Mouse (Mus musculus) left cerebral cortex, adult 2 months (tissue): ENCODE results near the gene Megf8. TPM values are rescaled to one million over a fixed set of nuclear protein-coding genes. Genes with fewer than 3 reads are reported as not detected.
A peak's percentile ranks its signal among the peaks of the same experiment; 100 is the strongest.

ENCODE experiments used
- DNase-seq, 2 experiments: peaks; one replicate each; pipeline ENCODE4 v3.0.0; 2021 to 2022; ENCODE audit warnings: low spot score in 2 of 2, mixed read lengths in 1 of 2; ENCODE audit errors: extremely low spot score in 1 of 2
- H3K27ac ChIP-seq: fragments of 200-600 bp; 2 replicates; pipeline ENCODE4 v1.8.1; 2022
- H3K4me3 ChIP-seq: fragments of 200-600 bp; 2 replicates; pipeline ENCODE4 v1.8.1; 2022
- CTCF ChIP-seq: fragments of 200-600 bp; IDR thresholded peaks from 2 replicates; pipeline ENCODE4 v1.8.1; 2022; ENCODE audit warnings: antibody characterized with exemption, mild to moderate bottlenecking, moderate library complexity
- intact Hi-C: fragments of 180-260 bp; cut with DNase I; formaldehyde crosslinking; loops from one replicate; pipeline ENCODE4 v1.15.1; 2025
- total RNA-seq, 2 experiments: library from RNA; stranded (reverse); gene quantifications; 2 replicates each; pipeline ENCODE4 v1.2.3; 2021

The Megf8 gene
- total RNA-seq, 2 experiments from 2014 or later, result 110 to 115 TPM

DNA sequence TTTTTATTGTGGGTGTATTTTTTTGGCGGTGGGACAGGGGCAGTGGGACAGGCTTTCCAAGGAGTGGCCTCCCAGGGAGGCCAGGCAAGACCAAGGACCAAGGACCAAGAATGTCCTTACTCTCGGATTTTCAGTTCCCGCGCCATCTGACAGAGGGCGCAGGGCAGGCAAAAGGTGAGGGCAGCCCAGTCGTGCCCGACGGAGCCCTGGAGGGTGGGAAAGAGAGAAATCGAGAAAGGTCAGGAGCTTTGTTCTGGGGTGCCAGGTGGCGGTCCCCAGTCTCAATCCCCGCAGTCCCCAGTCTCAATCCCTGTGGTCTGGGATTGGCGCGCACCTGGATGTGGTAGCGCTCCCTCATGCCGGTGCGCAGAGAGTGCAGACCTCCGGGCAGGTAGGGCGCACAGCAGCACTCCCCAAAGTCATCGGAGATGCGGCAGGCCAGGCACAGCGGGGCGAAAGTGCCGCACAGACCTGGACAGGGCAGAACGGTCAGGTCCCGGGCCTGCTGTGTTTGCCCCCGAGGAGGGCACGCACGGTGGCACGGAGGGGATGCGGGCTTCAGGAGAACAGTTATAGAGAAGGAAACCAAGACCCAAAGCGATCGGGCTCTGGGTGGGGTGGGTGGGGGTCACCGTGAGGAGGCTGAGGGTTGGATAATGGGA, 50.8 kb downstream of the Megf8 start:
- TF ChIP-seq CTCF, result peak; percentile 40
- intact Hi-C loops, result no loop called here
- H3K27ac ChIP-seq, result no peak overlapping the region
- no peak overlapping the region for H3K4me3 ChIP-seq
- DNase-seq, result no peak

DNA sequence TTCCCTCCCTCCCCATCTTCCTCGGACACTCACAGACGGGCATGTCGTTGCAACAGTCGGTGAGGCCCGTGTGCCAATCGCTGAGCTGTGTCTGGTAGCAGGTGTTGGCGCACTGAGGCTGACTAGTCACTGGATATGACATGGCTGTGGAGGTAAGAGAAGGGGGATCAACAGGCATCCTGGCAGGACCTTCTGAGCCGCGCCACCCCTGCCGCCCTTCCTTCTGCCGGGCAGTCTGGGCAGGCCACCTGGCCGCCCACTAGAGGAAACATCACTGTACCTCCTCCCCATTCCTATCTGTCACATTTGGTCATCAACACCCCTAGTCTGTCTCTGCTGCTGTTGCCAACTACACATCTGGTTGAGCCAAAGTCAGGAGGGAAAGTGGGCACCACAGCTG, 51.4 kb downstream of the Megf8 start:
- Histone ChIP-seq H3K4me3 (no peak overlapping the region), H3K27ac (no peak overlapping the region)
- no peak for TF ChIP-seq CTCF
- DNase-seq, result no peak
- intact Hi-C loops, result no loop called here

DNA sequence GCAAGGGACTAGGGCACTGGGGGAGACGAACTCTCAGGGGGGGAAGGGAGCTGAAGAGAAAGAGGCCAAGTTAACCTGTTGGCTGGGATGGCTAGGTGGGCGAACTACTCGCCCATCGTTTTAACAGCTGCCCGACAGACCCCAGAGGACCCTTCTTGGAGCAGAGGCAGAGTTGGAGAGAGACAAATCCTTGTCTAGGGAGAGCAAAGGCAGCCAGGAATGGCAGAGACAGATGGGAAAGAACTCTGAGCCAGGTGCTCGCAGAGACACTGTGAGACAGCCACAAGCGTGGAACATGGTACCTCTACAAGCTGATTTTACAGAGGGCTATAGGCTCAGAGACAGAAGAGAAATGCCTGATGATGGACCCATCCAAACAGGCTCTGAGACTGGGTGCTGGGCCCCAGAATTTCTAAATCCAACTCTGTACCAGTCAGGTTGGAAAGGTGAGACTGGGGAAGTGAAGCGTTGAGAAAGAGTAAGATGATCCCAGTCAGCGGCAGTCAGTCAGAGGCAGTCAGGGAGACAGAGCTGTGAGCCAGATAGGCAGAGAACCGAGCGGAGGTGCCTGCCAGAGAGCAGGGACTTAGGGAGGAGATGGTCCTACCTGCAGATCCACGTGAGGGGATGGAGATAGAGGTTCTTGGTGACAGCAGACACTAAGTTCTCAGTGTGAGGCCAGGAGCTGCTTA, 52.2 kb downstream of the Megf8 start, which contains the start of gene Cnfn:
TSS of gene Cnfn (minus strand) at position 667 of the 692 bp plus-strand sequence.
- Histone ChIP-seq H3K27ac (no peak within 1 kb of the TSS), H3K4me3 (no peak within 1 kb of the TSS)
- intact Hi-C loops, result no loop called here
- DNase-seq, result no peak
- TF ChIP-seq CTCF, result no peak

DNA sequence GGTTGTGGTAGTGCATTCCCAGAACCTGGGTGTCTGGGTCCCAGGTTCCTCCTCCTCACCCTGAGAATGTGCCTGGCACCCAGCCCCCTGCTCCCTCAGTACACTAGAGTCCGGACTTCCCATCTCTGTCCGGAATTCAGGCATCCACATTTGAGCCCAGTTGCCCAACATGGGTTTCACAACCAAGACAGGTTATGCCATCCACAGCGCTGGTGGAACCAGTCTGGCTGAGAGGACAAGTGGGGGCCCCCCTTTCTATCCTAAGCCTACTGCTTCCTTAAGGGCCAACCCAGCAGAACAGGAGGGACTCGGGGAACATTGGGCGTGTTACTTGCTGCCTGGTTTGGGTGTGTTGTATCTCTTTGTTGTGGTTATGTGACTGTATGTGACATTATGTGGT, 55.5 kb downstream of the Megf8 start:
- intact Hi-C loops, result no loop called here
- TF ChIP-seq CTCF, result no peak
- no peak overlapping the region for H3K27ac ChIP-seq

DNA sequence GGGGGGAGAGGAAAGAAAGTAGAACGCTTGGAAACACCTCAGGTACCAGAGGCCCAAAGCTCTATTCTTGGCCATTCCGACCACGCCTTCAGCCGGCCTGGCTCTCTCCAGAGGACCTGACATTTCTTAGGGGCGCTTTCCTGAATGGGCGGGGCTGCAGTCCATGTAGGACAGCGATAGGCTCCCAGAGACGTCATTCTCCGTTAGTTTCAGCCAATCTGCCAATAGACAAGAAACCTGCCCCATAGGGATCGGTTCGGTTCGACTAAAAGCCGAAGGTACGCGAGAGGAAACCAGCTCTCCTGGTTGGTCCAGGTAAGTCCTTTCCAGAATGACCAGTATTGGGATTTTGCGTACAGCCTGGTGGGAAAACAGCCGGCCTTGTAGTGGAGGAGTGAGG, 59.6 kb downstream of the Megf8 start:
- TF ChIP-seq CTCF, result no peak
- H3K4me3 ChIP-seq, result peak overlapping the region; percentile 67
- intact Hi-C loops, result loop anchor here (5.0 kb wide), 1 partner anchor 134 kb away; no protein-coding TSS in a partner anchor
- H3K27ac ChIP-seq, result peak overlapping the region; percentile 82
- DNase-seq, result peak; percentile 90

More for the DNA sequence above, 55.5 kb downstream of the Megf8 start:
- no peak for DNase-seq
- no peak overlapping the region for H3K4me3 ChIP-seq

DNA sequence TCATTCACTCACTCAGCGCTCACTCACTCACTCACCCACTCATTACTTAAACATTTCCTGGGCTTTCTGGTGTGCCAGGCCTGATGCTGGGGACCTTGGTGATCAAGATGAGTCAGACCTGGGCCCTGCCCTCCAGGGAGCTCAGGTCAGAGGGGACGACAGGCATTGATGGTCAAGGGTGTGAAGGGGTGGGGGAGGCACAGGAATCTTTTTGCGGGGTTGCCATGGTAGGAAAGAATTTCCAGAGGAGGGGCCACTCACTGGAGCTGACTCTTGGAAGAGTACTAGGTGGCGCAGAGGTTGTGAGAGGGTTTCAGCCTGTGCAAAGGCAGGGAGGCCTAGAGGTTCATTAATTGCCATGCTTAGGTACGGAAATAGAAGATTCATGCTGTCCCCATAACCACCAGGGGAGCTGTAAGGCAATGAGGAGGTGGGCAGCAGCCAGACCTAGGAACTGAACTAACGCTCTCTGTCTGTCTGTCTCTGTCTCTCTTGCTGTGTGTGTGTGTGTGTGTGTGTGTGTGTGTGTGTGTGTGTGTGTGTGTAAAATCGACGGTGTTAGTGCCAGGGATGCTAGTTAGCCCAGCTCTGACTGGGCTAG, 60.2 kb downstream of the Megf8 start:
- peak overlapping the region; percentile 67 for H3K4me3 ChIP-seq
- peak overlapping the region; percentile 82 for H3K27ac ChIP-seq
- intact Hi-C loops, result loop anchor here (5.0 kb wide), 1 partner anchor 135 kb away; no protein-coding TSS in a partner anchor
- no peak for DNase-seq
- peak; percentile 26 for TF ChIP-seq CTCF

DNA sequence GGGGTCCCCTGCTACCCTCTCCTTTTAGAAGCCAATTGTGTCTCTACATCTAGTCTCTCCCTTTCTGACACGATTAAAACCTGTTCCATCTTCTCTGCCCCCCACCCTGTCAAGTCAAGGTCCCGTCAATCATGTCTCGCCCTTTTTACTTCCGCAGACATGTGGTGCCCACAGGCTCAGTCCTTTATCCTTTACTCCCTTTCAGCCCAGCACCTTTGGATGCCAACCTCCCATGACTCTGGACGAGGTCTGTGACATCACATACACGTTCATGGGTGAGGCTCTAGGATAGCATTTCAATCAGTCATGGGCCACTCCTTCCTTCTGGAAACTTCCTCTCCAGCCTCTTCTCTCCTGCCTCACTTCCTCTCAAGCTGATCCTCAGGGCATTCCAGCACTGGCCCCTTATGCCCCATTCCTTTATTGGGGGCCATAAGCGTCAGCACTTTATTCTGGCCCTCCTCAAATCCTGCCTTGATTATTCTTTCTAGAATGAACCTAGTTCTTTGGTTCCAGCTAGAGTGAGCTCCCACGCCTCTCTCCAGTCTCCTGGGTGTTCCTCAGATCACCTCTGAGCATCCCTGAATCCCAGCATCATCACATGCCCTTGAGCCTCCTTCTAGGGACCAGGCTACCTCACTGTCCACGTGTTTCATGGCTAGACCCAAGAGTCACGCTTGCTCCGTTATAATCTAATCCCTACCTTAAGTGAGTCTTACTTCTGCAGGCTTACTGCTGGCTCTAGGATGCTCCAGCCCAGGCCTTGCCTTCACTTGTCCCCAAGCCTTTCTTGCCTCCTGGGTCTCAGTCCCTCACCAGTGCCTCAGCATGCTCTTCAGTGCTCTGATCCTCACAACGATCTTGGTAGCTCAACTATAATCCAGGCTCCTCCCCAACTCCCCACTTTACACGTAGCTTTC, 61.5 kb downstream of the Megf8 start:
- Histone ChIP-seq H3K4me3 (no peak overlapping the region), H3K27ac (no peak overlapping the region)
- TF ChIP-seq CTCF, result no peak
- no peak for DNase-seq
- intact Hi-C loops, result loop anchor here (5.0 kb wide), 1 partner anchor 136 kb away; no protein-coding TSS in a partner anchor

DNA sequence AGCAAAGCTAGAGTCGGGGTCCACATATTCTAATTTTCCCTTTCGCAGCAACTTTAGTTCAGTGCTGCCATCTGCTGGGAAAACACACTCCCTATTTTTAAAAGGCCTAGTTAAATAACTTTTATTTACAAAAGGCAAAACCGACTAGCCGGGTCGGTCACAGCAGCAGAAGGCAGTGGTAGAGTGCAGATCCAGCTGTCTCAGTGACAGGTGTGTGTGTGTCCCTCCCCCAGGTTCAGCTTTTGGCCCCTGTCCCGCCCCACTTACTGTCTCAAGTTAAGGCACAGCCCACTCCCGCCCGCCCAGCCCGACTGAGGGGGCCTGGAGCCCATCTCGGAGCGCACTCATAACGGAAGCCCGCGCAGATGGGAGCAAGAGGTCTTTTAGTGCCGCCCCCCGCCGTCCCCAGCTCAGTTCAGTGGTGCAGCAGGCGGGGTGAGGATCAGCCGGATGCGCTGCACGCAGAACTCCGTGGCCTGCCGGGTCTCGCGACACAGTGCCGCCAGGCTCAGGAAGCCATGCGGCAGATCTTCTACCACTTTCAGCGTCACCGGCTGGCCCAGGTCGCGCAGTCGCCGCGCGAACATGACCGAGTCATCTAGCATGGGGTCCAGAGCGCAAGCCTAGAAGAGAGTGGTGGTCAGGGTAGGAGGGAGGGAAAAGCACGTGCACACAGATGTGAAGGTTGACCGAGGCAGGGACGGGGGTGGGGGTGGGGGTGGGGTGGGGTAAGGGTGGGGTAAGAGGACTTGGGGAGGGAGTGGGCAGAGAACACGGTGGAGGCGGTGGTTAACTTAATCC, 62.8 kb downstream of the Megf8 start:
- intact Hi-C loops, result loop anchor here (5.0 kb wide), 1 partner anchor 137 kb away; no protein-coding TSS in a partner anchor
- peak; percentile 61 for TF ChIP-seq CTCF
- peak overlapping the region; percentile 67 for H3K27ac ChIP-seq
- H3K4me3 ChIP-seq, result peak overlapping the region; percentile 43
- DNase-seq, result no peak

DNA sequence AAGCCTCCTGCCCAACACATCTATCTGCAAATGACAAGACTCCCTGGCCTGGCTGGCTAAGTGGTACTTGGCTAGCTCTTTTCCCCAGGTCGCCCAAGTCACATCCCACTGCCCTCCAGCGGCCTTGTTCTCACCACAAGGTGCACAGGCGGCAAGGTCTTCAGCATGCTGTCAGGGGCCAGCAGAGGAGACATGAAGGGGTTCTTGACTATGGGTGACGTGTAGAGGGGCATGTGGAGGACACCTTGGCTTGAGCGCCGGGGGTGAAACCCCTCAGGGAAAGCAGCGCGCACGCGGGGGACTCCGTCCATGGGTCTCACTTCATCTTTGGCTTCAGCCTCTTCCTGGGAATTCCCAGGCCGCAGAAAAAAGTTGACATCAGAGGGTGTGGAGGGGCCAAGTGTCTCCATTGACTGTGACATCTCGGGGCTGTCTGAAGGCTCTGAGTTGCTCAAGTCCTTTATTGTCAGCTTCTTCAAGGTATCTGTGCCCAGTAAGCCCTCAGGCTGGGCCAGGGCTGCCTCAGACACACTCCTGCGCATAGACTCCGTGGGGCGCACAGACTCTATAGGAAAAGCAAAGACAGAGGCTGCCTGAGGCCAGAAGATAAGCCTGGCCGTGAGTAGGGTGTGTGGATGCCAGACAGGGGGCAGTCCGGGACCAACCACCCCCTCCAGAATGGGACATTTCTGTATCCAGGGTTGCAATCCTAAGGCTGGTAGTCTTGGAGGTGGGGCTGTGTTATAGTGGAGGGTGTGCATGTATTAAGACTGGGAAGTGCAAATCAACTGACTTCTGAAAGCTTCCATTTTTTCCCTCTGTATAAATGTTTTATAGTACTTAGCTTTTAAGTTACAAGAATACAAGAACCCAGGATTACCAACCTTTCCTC, 63.7 kb downstream of the Megf8 start:
- intact Hi-C loops, result no loop called here
- no peak for TF ChIP-seq CTCF
- Histone ChIP-seq H3K4me3 (no peak overlapping the region; the same call in 1 of the 2 replicates), H3K27ac (no peak overlapping the region)
- DNase-seq, result no peak

DNA sequence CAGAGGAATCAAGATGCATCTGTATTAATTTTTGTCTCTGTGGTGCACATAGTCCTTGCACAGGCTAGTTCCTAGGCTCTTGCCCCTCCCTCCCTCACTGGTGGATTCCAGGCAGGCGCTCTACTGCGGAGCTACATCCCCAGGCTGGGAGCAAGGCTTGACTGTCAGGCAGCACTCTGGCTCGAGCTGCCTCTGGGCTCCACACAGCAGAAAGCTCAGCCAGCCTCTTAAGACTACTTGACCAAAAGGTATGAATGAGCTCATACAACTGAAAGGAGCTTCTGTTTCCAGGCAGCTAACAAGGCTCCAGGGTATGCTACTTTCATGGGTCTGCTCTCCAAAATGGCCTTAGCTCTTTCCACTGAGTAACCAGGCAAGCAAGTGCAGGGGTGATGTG, 64.3 kb downstream of the Megf8 start:
- TF ChIP-seq CTCF, result no peak
- DNase-seq, result no peak
- H3K27ac ChIP-seq, result no peak overlapping the region
- intact Hi-C loops, result no loop called here
- no peak overlapping the region for H3K4me3 ChIP-seq
